Mouse (Mus musculus) heart, adult 8-10 months (tissue): ENCODE data around the gene Sh3kbp1. TPM values are rescaled to one million over a fixed set of nuclear protein-coding genes. Genes with fewer than 3 reads are reported as not detected.

Experiments used
- DNase-seq: peaks from one replicate; pipeline ENCODE4 v3.0.0; 2022; ENCODE audit warnings: low spot score
- total RNA-seq, 4 experiments: library from RNA; stranded (reverse); gene quantifications; 2 replicates each; pipeline ENCODE4 v1.2.4; 2022

The Sh3kbp1 gene
- total RNA-seq, 4 experiments from 2014 or later = 114 to 142 (median 125) TPM

DNA sequence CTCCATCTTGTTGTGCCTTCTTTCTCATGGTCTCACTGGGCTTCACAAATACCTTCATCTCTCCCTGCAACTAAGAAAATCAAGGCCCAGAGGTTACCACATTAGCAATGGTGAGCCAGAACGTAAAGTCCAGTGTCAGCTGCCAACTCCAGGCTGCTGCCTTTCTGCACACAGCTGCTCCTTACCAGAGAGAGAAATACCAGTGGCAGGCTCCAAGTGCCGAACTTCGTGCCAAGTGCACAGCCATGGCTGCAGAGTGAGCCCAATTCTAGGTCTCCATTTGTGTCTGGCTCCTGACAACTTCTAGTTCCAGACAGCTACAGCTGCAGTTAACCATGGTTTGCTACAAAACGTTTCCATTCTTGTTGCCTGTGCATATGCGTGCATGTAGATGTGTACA is 117.0 kb downstream of the Sh3kbp1 start:
- peak; percentile 10 for DNase-seq

DNA sequence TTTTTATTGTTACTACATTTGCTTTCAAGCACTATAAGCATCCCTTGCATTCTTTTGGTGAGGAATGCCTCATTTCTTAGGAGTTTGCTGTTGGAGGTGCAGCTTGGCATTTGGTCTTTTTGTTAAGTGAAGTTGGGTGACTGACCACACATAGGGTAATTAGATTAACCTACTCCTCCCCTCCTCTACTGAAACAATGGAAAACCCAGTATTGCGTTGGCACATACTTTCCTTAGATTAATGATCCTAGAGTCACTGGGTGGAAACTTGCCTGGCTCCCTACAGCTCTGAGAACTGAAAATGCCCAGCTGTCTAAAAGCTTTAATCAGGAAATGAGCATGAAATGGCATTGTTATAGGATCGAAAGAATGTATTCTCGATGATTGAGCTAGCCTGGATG is 117.5 kb downstream of the Sh3kbp1 start:
- DNase-seq = no peak

DNA sequence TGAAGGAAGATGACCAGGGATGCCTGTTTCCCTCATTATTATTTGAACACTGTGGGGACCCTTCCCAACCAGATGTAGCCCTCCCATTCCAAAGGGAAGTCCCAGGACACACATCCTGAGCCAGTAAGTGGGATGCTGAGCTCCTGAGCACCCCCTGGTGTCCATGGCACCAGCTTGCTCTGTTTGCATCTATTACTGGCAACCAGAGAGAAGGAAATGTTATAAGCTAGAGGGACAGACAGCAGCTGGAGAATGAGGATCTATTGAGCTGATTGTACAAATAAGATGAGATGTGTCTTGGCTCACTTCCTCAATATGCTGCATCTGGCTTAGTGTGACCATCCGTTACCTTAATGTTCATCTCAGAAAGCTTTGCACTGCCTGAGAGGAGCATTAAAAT is 124.8 kb downstream of the Sh3kbp1 start:
- DNase-seq = no peak

DNA sequence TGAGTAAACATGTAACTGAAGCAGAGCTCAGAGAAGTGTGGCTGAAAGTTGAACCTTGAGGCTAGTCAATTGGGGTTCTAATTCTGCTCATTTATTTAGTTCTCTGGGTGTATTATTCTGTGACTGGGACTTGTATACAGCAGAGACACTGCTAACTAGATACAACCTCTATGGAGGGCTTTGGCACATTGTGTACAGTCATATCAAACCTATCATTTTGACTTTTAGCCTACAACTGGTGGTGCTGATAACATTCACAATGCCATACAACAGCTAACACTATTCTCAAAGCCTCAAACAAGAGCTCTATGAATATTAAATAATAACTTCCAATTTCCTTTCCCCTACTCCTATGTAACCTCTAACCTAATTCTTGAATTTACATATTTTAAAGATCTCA is 129.2 kb downstream of the Sh3kbp1 start:
- DNase-seq = no peak

DNA sequence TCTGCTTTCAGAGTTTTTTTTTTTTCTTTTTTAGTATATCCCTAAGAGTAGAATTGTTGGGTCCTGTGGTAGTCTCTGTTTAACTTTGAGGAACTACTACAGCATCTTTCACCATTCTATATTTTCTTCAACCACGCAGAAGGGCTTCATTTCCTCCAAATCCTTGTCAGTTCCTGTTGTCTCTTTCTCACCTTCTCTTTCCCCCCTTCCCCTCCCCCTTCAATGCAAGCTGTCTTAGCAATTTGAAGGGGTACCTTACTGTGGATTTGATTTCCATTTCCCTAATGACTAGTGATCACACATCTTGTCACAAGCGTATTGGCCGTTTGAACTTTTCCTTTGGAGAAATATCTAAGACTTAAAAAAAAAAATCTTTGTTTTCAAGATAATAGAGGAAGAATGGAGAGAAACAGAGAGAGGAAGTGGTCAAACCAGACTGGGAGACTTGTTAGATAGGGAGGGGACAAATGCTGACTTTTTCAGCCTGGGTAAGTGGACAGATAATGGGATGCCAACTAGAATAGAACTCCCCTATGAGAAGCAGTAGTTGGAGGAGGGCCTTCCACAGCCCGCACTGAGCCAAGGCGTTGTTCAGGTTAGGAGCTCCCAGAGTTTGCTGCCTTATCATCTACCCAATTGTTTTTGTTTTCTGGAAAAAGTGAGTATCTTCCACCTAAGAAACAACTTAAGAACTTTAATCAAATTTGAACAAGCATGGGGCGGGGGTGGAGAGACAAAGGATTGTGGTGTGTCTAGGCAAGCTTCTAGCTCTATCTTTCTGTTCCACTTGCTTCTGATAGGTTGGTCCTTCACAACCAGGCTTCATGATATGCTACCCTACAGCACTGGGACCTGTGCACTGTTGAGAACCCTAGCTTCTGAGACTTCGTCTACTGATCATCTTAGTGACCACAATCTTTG is 130.1 kb downstream of the Sh3kbp1 start:
- DNase-seq = no peak

DNA sequence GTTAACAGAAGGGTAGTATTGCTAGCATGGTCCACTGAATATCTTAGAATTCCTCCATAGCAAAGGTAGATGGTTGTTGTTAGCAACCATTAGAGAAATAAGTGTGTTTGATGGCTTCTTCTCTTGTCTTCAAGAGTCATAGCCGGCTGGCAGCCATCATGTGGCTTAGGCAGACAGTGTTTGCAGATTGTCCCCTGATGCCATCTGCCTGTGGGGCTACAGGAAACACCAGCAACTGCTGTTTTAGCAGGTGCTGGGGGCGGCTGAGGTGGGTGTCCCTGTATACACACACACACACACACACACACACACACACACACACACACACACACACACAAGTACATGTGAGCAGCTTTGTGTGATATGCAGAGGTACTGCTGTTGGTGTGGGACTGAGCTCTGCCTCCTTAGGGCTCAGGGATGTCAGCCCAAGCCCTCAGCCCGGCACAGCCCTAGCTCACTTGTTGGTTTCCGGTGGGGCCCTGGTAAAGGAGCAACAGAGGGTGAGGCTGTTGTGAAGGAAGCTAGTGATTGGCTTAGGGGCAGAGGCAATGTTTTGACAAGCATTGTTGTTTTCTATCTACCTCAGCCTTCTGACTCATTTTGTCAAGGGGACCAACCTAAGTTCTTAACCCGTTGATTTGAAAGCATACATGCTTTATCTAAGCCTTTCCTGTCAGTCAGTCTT is 130.9 kb downstream of the Sh3kbp1 start:
- DNase-seq = no peak

DNA sequence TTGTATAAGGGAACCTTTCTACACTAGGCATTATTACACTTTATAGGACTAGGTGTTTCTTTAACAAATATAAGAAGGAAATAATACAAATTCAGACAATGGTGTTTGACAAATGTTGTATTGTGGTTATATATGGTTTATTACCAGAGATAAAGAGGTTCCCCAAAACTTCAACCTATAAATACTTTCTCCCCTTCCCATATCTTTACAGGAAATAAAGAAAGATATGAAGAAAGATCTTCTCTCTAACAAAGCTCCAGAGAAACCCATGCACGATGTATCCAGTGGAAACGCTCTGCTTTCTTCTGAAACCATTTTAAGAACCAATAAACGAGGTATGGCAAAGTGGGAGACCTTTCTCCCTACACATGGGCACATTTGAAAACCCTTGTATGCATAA is 136.7 kb downstream of the Sh3kbp1 start:
- no peak for DNase-seq

DNA sequence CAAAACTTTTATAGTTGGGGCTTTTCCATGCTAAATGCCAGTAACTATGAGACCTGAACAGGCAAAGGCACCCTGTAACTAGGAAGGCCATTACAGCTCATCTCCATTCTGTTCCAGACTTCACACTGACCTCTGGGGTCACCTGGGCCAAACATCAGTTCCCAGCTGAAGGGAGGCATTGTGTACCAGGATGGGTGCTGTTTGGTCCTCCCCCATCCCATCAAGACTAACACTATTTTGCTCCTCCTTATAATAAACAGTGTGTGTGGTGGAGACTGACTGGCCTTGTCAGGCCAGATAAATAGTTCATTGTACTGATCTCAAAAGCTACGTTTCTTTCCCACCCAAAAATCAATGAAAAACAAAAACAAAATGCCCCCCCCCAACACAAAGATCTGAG is 138.8 kb downstream of the Sh3kbp1 start:
- DNase-seq = no peak

DNA sequence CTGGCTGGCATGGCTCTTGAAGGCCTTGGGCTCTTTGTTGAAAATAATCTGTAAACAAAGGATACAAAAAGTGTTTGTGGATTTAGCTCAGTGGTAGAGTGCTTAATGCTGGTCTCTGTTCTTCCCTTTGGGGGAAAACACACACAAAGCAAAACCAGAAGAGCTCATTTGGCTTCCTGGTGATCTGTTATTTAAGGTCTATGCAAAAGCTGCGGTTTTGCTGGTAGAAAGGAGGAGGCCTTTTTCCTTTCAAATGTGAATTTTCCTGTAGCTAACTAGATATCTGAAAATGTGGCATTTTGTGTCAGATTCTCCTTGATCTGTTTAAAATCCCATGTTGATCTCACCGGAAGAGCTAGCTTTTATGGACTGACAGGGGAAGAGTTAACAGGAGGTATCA is 141.9 kb downstream of the Sh3kbp1 start:
- DNase-seq = no peak

DNA sequence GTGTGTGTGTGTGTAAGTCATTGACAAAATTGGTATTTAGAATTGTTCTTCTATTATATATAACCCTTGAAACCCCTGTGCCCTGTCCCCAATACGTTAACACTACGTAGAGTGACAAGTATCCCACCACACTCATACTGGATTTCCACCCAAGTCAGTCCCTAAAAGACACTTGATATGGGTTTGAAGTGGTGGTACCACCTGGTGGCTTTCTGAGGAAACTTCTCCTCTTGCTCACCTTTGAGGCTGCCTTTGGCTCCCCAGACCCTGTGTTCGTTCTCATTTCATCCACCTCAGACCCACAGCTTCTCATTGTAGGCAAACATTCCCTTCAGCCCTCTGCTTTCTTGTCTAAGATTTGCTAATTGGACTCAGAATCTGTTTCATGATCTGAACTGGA is 142.7 kb downstream of the Sh3kbp1 start:
- DNase-seq = no peak

DNA sequence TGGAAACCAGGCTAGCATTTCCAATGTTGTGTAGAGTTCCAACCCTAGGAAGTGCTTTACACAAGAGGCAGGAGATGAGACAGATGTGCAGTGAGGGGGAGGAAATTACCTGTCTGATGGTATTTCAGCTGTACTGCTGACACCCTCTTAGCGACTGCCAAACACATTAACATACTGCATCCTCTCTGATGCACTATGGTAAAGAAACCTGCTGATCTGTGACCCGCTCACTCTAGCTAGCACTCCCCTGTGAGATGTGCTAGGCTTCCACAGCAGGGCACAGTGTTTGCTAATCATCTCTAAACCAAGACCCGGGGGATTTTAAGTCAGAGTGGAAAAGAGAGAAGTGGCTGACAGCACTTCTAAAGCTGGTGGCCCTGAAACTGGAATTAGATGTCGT is 145.1 kb downstream of the Sh3kbp1 start:
- DNase-seq = no peak

DNA sequence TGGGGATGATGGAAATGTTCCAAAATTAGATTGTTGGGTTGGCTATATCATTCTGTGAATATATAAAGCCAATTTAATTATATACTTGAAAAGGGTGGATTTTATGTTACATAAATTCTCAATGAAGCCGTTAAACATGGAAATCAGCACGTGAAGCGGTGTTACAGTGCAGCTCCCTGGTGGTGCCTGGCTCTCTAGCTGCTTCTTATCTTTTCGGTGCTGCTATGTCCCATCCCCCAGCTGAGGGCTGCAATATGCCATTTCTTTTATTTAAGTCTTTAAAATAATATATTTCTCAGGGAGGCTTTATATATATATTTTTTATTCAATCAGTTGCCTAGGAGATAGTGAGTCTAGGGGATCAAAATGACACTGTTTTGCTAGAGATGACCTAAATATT is 148.0 kb downstream of the Sh3kbp1 start:
- no peak for DNase-seq

DNA sequence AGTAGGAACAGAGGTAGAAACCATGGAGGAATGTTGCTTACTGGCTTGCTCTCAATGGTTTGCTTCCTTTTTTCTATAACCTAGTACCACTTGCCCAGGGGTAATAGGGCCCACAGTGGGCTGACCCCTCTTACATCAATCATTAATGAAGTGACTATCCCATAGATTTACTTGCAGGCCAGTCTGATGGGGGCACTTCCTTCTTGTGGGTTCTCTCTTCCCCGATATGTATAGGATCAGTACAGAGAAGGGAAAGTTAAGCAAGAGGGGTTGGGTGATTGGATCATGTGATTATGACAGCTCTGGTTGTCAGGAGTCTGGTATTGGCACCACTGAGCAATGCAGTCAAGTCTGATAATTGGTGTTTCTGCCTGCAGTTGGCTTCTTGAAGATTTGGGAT is 151.7 kb downstream of the Sh3kbp1 start:
- no peak for DNase-seq

DNA sequence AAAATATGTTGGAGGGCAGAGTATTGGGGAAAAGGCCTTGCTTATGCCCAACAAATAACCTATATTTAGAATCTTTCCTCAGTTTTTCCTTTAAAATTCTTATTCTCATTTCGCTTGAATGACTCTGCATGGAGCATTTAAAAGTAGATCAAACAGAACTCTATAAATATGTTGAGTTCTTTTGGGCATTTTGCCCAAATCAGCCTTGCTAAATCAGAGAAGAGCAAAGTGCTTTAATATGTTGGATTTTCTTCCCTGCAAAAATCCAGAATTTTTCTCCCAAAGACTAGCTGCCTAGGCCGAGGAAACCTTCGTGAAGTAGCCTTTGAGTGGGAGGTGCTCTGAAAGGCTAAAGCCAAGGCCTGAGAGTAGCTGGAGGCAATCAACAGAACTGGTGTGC is 163.4 kb downstream of the Sh3kbp1 start:
- no peak for DNase-seq

DNA sequence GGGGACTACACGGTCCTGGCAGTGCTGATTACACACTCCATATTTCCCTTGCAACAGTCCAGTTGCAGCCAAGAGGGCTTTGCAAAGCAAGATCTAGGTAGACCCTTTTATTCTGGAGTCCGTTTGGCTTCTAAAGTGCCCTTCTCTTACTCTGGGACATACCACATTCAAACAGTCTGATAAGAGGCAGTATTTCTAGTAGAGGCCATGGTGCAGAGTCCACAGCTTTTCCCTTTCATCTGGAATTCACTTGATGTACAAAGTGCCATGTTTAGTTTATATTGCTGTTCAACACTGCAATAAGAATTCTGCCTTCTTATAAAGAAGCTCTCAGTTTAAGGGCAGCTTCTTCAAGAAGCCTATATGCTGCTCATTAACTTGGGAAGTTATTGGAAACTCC is 168.5 kb downstream of the Sh3kbp1 start:
- DNase-seq = no peak

DNA sequence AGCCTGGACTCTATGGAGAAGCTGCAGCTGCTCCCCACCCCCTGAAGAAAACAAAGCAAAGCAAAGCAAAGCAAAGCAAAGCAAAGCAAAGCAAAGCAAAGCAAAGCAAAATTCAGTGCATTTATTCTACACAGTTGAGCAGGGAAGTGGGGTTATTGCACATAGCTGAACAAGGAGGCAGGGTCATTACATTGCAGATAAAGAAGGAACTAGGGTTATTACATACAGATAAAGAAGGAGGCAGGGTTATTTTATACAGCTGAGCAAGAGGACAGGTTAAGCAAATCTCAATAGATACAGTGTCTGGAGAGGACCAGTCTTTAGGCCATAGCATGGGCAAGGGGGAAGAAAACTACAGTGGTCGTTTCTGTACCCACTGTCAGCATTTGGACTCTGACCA is 177.3 kb downstream of the Sh3kbp1 start:
- DNase-seq = no peak

DNA sequence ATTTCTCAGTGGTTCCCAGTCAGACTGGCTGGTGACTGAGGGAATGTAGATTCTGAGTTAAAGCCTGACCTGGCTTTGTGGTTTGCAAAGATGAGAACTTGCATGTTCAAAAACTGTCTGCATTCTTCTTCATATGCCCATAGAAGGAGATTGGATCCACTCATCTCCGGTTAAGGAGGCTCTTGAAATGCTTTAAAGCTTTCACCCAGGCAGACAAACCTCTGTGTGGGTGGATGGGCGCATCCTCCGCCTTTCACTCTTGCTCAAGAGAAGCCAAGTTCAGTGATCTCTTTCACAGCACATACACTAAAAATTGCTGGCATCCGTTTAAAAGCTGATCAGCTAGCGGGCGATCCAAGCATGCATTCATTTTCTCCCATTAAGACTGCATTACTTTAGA is 182.4 kb downstream of the Sh3kbp1 start:
- no peak for DNase-seq

DNA sequence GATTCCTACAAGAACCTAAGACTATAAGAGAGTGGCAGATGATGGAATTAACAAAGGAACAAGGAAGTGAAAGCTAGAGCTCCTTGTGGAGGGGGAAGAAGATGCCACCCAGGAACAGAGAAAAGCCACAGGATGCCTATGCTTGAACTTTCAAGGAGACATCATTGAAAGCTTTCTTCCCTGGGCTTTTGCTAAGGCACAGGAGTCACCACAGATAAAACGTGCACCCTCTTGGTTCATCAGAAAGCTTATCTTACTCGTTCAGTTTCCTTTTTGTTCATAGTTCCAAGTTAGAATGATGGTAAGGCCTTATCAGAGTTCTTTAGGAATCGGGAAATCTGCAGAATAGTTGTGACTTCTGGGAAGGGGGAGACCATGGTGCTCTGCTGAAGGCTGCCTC is 183.4 kb downstream of the Sh3kbp1 start:
- DNase-seq = no peak

DNA sequence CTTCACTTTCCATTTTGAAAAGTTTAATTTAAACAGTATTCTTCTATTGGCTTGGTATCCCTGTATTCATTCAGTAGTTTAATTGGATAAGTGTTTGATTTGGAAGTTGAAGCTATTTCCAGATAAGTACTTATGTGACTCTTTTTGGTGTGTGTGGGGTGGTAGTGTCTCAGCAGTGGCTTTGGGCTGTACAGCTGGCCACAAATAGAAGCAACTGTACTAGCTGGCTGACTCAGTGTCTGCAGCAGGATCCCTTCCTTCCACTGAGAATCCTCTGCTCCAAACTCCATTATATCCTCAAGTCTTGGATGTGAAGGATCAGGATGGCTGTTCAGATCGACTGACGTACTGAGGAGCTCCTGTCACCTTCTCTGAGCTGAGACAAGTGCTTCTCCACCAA is 190.4 kb downstream of the Sh3kbp1 start:
- no peak for DNase-seq

DNA sequence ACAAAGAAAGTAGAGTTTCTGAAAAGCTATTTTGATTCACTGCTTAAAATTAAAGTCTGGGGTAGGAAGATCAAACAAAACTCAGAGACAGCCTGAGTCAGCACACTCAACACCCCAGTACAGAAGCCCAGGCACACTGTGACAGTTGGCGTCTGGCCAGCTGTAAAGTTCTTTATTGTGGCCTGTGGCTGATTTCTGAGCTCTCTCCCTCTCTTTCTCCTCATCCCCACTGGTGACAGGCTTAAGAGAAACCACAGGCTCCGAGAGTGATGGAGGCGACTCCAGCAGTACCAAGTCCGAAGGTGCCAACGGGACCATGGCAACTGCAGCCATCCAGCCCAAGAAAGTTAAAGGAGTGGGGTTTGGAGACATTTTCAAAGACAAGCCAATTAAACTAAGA is 201.1 kb downstream of the Sh3kbp1 start:
- DNase-seq = no peak

DNA sequence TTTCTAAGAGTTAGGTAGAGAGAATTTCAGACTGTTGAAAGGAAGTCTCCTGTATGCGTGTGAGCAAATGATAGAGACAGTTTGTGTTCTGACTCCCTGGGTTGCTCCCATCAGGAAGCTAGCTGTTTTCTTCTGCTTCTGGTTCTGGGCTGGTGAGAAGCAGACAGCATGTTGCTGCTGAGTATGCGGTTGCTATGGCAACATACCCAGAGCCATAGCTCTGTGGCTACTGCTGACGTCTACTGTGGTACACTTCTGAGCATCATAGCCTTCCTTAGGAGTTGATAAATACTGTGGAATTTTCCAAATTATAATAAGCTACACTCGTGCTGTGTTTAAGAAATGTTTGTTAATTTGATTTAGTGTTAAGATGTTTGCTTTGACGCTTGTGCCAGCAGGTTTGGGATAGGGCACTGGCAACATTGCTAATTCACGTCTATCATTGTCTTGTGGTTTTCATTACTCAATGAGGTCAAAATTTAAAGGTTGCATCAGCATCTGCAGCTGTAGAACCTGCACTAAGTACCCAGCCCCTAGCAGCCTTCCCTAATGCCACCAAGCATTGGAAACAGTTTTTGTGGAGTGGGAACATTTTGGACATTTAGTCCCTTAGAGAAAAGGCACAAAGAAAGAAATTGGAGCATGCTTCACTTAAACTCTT is 202.2 kb downstream of the Sh3kbp1 start:
- DNase-seq = no peak

DNA sequence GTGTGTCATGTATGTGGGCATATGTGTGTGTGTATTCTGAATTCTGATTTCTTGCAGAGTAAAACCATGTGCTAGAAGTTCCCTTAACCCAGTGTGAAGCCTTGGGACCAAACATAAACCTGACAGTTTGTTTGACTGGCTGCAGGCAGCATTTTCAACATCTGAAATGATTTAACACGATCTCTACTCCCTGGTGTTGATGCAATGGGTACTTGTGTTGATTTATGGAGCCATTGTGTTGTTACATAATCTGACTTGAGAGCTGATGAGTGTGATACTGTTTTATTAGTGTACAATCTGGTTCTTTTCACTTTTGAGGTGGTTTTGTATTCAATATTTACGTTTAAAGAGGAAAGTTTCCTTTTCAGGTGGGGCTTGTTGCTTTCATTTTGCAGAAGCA is 204.1 kb downstream of the Sh3kbp1 start:
- no peak for DNase-seq

DNA sequence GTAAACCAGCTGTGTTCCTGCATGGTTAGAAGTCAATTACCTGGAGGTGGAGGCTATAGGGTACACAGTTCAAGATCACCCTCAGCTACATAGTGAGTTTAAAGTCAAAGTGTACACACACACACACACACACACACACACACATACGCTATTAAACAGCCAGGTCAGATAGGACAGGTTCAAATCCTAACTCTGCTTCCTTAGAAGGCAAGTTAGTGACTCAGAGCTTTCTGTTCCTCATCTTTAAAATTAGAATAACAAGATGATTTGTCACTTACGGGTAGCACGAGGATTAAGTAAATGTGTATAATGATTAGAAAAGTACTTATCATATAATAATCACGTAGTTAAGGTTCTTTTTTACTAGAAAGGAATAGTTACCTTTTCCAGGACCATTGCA is 208.2 kb downstream of the Sh3kbp1 start:
- no peak for DNase-seq
